Mouse (Mus musculus): ENCODE data around the gene Rbbp4.

DNA sequence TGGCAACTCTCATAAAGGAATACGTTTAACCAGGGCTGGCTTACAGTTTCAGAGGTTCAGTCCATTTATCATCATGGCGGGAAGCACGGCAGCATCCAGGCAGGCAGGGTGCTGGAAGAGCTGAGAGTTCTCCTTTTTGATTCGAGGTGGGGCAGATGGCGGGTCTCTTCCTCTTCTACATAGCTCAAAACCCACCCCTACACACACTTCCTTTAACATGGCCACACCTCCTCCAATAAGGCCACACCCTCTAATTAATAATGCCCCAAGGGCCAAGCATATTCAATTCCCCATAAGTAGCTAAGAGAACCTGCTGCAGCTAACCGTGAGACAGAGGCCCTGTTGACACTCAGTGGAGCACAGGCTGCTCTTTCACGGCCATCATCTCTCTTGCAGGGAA, 42.3 kb downstream of the Rbbp4 start:
- no peak for TF ChIP-seq POLR2A (IDR thresholded peaks at IDR 0.05; ENCODE audit: borderline replicate concordance, low read depth, low read length)
- no peak for TF ChIP-seq CTCF (IDR thresholded peaks at IDR 0.05; ENCODE audit: low read depth, low read length)
